Mouse (Mus musculus): ENCODE data around the gene Olfr262. TPM values are rescaled to one million over a fixed set of nuclear protein-coding genes. Genes with fewer than 3 reads are reported as not detected.
"Not testable (repeated sequence)": the region's sequence is repeated elsewhere in the genome, so short reads cannot be mapped to it uniquely, and the experiment has no call there.

The Olfr262 gene
- total RNA-seq (2021): not detected
- long read RNA-seq, experiment 1: 0 reads
- long read RNA-seq, experiment 2: 0 reads

DNA sequence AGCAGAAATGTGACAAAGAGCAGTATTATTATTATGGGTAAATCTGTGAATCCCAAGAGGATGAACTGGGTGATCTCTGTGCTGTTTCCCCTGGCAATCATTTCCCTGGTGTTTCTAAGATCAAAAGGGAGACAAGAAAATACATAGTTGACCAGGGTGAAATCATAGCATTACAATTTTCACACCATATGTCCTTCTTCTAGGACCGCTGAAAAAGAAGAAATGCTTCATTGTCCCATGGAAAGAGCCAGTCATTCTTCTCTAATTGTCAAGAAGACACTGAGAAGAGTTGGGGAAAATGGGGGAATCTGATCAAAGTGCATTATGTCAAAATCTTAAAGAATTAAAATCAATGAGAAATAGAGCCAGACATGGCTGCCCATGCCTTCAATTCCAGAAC, at the start of gene Olfr262:
TSS of gene Olfr262 (minus strand) at position 101 of the 400 bp plus-strand sequence.
- intact Hi-C loops (cut with DNase I): no loop called here
- no peak for DNase-seq

DNA sequence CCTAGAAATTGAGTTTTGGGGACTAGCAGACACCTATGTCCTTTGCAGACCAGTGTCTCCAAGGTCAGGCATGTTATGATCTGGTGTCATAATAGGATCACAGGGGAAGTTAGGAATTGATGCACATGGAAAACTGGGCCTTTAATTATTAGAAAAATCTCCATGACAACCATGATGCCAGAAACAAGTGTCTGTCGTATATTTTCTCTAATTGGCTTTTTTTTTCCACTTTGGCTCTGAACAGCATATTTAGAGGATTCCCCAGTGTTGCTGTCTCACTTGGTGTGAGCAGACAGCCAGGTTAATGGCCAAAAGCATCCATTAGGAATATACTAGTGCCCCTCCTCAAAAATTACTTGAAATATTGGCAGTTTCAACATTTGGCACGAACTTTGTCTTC, 38.1 kb upstream of the Olfr262 start, which contains the start of gene Olfr1434:
TSS of gene Olfr1434 (plus strand) at position 301 of the 400 bp plus-strand sequence.
- intact Hi-C loops (cut with DNase I): no loop called here
- DNase-seq: no peak

DNA sequence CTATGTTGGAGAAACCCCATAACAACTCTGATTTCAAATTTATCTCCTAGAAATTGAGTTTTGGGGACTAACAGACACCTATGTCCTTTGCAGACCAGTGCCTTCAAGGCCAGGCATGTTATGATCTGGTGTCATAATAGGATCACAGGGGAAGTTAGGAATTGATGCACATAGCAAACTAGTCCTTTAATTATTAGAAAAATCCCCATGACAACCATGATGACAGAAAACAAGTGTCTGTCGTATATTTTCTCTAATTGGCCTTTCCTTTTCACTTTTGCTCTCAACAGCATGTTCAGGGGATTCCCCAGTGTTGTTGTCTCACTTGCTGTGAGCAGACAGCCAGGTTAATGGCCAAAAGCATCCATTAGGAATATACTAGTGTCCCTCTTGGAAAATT, 19.3 kb upstream of the Olfr262 start, which contains the start of gene Olfr235:
TSS of gene Olfr235 (plus strand) at position 301 of the 400 bp plus-strand sequence.
- intact Hi-C loops (cut with DNase I): no loop called here
- no peak for DNase-seq

- DNase-seq; intact Hi-C loops (cut with DNase I): not testable (repeated sequence)
These were observed 9.0 kb downstream of the Olfr262 start, which contains the start of gene Olfr1432 for GRCm38 (mm10) chr19:12232496-12232895. Olfr1432 (minus strand) TSS chr19:12232596.

GRCm38 (mm10) chr19:12200334-12200733, 41.1 kb downstream of the Olfr262 start, which contains the start of gene Olfr1431:
Olfr1431 (plus strand) TSS chr19:12200634.
- intact Hi-C loops (cut with DNase I): no loop called here
- no peak for DNase-seq

GRCm38 (mm10) chr19:12199076-12199475, 42.4 kb downstream of the Olfr262 start:
- DNase-seq; intact Hi-C loops (cut with DNase I): not testable (repeated sequence)

Other genes with a start within 250 kb of the Olfr262 start
- not detected for gene Olfr1423, start 200.3 kb downstream of the Olfr262 start, total RNA-seq (2021)
- gene Olfr1424, start 179.0 kb downstream of the Olfr262 start, total RNA-seq (2021): not detected
- not detected for gene Olfr1425, start 163.9 kb downstream of the Olfr262 start, total RNA-seq (2021)
- not detected for gene Olfr1426, start 149.6 kb downstream of the Olfr262 start, total RNA-seq (2021)
- not detected for gene Olfr1427, start 138.3 kb downstream of the Olfr262 start, total RNA-seq (2021)
- not detected for gene Olfr1428, start 125.8 kb downstream of the Olfr262 start, total RNA-seq (2021)
- not detected for gene Olfr76, start 118.5 kb downstream of the Olfr262 start, total RNA-seq (2021)
- not detected for gene Olfr1555-ps1, start 71.5 kb downstream of the Olfr262 start, total RNA-seq (2021)
- gene Olfr1431, start 41.0 kb downstream of the Olfr262 start, total RNA-seq (2021): not detected
- not detected for gene Olfr1432, start 9.1 kb downstream of the Olfr262 start, total RNA-seq (2021)
- not detected for gene Olfr235, start 19.4 kb upstream of the Olfr262 start, total RNA-seq (2021)
- gene Olfr1434, start 38.2 kb upstream of the Olfr262 start, total RNA-seq (2021): not detected
- gene Olfr1436, start 57.5 kb upstream of the Olfr262 start, total RNA-seq (2021): not detected
- not detected for gene Olfr1437, start 83.4 kb upstream of the Olfr262 start, total RNA-seq (2021)
- not detected for gene Olfr1438-ps1, start 94.3 kb upstream of the Olfr262 start, total RNA-seq (2021)
- not detected for gene Olfr1440, start 145.6 kb upstream of the Olfr262 start, total RNA-seq (2021)
- not detected for gene Olfr1441, start 175.8 kb upstream of the Olfr262 start, total RNA-seq (2021)
- gene Pfpl, start 186.2 kb upstream of the Olfr262 start, total RNA-seq (2021): not detected
- gene Mpeg1, start 219.1 kb upstream of the Olfr262 start, total RNA-seq (2021): 1 to 10 TPM; 6.6 to 7.1 TPM

Data from heart, postnatal 14 days (tissue).